Mouse (Mus musculus): ENCODE data around the gene Nmur2. TPM values are rescaled to one million over a fixed set of nuclear protein-coding genes. Genes with fewer than 3 reads are reported as not detected.

Nmur2 gene
- polyA plus RNA-seq, 1 experiment from 2014 or later, result not detected

GRCm38 (mm10) chr11:56026854-56027253, 14.0 kb downstream of the Nmur2 start:
- no peaks in the 10 kb centered on the region for H3K27me3 ChIP-seq (ENCODE audit: control insufficient read depth, insufficient read depth, low read length)
- no peaks in the 10 kb centered on the region for H3K4me1 ChIP-seq (ENCODE audit: control insufficient read depth in 2 of 2, insufficient read depth in 2 of 2, low read length in 2 of 2)
- WGBS, result 54% methylated on average over 10 of the region's 10 CpGs
- no peak overlapping the region for H3K27ac ChIP-seq (replicated peaks in 1 of 2; ENCODE audit: control insufficient read depth in 1 of 2, insufficient read depth in 1 of 2, low read depth in 2 of 2, low read length in 2 of 2)
- no peak overlapping the region for H3K4me3 ChIP-seq (ENCODE audit: control insufficient read depth in 1 of 2, insufficient read depth in 1 of 2, low read depth in 1 of 2, low read length in 2 of 2)
- no peaks in the 10 kb centered on the region for H3K36me3 ChIP-seq (ENCODE audit: control insufficient read depth, insufficient read depth, low read length)
- no peak overlapping the region for H3K4me2 ChIP-seq (ENCODE audit: low read length)
- ATAC-seq (ENCODE audit: insufficient number of reproducible peaks, insufficient read depth, low FRiP score, low read depth), result no peak
- no peak overlapping the region for H3K9ac ChIP-seq (ENCODE audit: low read length)
- H3K9me3 ChIP-seq (ENCODE audit: control insufficient read depth, low read length), result no peaks in the 10 kb centered on the region

DNA sequence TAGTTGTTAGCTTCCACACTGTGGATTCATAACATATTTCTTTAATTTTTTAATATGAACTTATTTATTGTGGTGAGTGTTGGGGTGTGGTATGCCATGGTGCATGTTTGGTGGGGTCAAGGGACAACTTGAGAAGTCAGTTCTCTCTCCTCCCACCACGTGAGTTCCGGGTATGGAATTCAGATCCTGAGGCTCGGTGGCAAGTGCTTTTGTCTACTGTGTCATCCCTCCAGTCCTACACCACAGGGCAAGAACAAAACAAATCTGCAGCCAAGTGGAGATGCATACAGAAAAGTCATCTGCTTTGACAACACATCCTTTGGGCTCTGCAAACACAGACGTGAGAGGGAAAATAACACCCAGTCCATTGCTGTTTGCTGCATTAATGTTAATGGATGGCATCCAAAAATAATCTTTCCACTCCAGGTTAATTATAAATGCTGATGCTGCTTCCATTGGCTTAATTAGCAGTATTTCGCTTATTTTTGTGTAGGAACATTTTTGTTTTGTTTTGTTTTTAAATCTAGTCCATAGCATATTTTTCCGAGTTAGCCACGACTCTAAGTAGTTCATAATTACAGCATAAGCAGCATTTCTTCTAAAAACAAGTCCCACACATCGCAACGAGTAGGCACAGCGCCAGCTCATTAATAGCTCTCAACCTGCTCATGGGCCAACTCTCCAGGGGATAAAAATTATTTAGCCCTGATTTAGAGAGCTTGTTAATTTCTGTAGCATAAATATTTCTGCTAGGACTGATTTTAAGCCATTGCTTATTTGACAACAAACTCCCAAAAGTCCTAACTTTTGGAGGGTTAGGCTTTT, 14.9 kb downstream of the Nmur2 start:
- ATAC-seq (ENCODE audit: insufficient number of reproducible peaks, insufficient read depth, low FRiP score, low read depth), result no peak
- Histone ChIP-seq H3K4me2 (ENCODE audit: low read length) (no peak overlapping the region), H3K4me1 (ENCODE audit: control insufficient read depth in 2 of 2, insufficient read depth in 2 of 2, low read length in 2 of 2) (no peaks in the 10 kb centered on the region), H3K27ac (replicated peaks in 1 of 2; ENCODE audit: control insufficient read depth in 1 of 2, insufficient read depth in 1 of 2, low read depth in 2 of 2, low read length in 2 of 2) (no peak overlapping the region), H3K9ac (ENCODE audit: low read length) (no peak overlapping the region), H3K9me3 (ENCODE audit: control insufficient read depth, low read length) (no peaks in the 10 kb centered on the region), H3K27me3 (ENCODE audit: control insufficient read depth, insufficient read depth, low read length) (no peaks in the 10 kb centered on the region), H3K36me3 (ENCODE audit: control insufficient read depth, insufficient read depth, low read length) (no peaks in the 10 kb centered on the region), H3K4me3 (ENCODE audit: control insufficient read depth in 1 of 2, insufficient read depth in 1 of 2, low read depth in 1 of 2, low read length in 2 of 2) (no peak overlapping the region)
- WGBS, result 77% methylated on average over 10 of the region's 10 CpGs

DNA sequence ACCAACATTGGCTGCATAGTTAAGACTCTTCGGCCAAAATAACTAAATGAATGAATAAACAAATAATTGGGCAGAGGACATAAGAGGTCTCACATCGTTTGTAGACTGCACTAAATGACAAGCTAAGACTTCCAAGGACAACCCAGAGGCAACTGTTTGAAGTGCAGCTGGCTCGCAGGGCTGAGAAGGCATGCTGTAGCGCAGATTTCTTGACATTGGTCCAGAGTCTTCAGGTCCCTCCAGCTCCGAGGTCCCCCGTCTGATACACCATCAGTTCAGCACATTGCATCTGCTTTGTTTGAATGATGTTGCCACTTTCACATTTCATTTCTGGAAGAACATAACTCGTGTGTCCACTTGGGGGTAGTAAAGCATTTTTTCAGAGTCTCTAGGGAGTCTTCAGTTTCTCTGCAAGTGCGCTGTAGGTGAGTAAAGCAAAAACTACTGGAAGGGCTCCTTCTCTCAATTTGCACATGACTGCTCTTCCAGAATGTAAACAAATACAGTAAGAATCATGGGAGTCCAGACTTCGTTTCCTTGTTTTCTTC, 27.2 kb downstream of the Nmur2 start:
- ATAC-seq (ENCODE audit: insufficient number of reproducible peaks, insufficient read depth, low FRiP score, low read depth), result no peak
- Histone ChIP-seq H3K9ac (ENCODE audit: low read length) (no peak overlapping the region), H3K27me3 (ENCODE audit: control insufficient read depth, insufficient read depth, low read length) (no peaks in the 10 kb centered on the region), H3K27ac (replicated peaks in 1 of 2; ENCODE audit: control insufficient read depth in 1 of 2, insufficient read depth in 1 of 2, low read depth in 2 of 2, low read length in 2 of 2) (no peak overlapping the region), H3K4me1 (ENCODE audit: control insufficient read depth in 2 of 2, insufficient read depth in 2 of 2, low read length in 2 of 2) (no peaks in the 10 kb centered on the region), H3K36me3 (ENCODE audit: control insufficient read depth, insufficient read depth, low read length) (no peaks in the 10 kb centered on the region), H3K4me2 (ENCODE audit: low read length) (no peak overlapping the region), H3K9me3 (ENCODE audit: control insufficient read depth, low read length) (no peaks in the 10 kb centered on the region), H3K4me3 (ENCODE audit: control insufficient read depth in 1 of 2, insufficient read depth in 1 of 2, low read depth in 1 of 2, low read length in 2 of 2) (no peak overlapping the region)
- 50% methylated on average over 9 of the region's 9 CpGs for WGBS

GRCm38 (mm10) chr11:56012396-56012795, 28.4 kb downstream of the Nmur2 start:
- no peaks in the 10 kb centered on the region for H3K27me3 ChIP-seq (ENCODE audit: control insufficient read depth, insufficient read depth, low read length)
- no peak overlapping the region for H3K27ac ChIP-seq (replicated peaks in 1 of 2; ENCODE audit: control insufficient read depth in 1 of 2, insufficient read depth in 1 of 2, low read depth in 2 of 2, low read length in 2 of 2)
- 68% methylated on average over 2 of the region's 2 CpGs for WGBS
- H3K9ac ChIP-seq (ENCODE audit: low read length), result no peak overlapping the region
- no peaks in the 10 kb centered on the region for H3K36me3 ChIP-seq (ENCODE audit: control insufficient read depth, insufficient read depth, low read length)
- no peak for ATAC-seq (ENCODE audit: insufficient number of reproducible peaks, insufficient read depth, low FRiP score, low read depth)
- H3K4me3 ChIP-seq (ENCODE audit: control insufficient read depth in 1 of 2, insufficient read depth in 1 of 2, low read depth in 1 of 2, low read length in 2 of 2), result no peak overlapping the region
- no peaks in the 10 kb centered on the region for H3K9me3 ChIP-seq (ENCODE audit: control insufficient read depth, low read length)
- H3K4me2 ChIP-seq (ENCODE audit: low read length), result no peak overlapping the region
- H3K4me1 ChIP-seq (ENCODE audit: control insufficient read depth in 2 of 2, insufficient read depth in 2 of 2, low read length in 2 of 2), result no peaks in the 10 kb centered on the region

DNA sequence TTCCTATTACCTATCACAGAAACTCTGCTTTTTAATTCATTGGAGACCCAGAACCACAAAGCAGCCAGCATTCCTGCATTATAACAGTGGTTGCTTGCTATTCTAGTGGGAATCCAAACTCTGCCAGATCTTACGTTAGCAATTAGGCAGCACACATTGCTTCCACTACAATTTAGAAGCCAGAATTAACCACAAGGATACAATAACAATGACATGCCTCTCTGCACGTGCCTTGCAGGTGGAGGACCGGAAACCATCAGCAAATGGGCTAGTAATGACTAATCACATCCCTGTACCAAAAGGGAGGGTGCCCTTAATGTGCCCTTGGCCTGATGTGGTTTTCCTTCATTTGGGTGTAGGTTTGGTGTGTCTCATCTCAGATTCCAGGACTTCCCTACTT, 32.5 kb downstream of the Nmur2 start:
- H3K4me3 ChIP-seq (ENCODE audit: control insufficient read depth in 1 of 2, insufficient read depth in 1 of 2, low read depth in 1 of 2, low read length in 2 of 2), result no peak overlapping the region
- H3K27ac ChIP-seq (replicated peaks in 1 of 2; ENCODE audit: control insufficient read depth in 1 of 2, insufficient read depth in 1 of 2, low read depth in 2 of 2, low read length in 2 of 2), result no peak overlapping the region
- no peak for ATAC-seq (ENCODE audit: insufficient number of reproducible peaks, insufficient read depth, low FRiP score, low read depth)
- H3K4me2 ChIP-seq (ENCODE audit: low read length), result no peak overlapping the region
- H3K9me3 ChIP-seq (ENCODE audit: control insufficient read depth, low read length), result no peaks in the 10 kb centered on the region
- H3K36me3 ChIP-seq (ENCODE audit: control insufficient read depth, insufficient read depth, low read length), result no peaks in the 10 kb centered on the region
- H3K27me3 ChIP-seq (ENCODE audit: control insufficient read depth, insufficient read depth, low read length), result no peaks in the 10 kb centered on the region
- no peak overlapping the region for H3K9ac ChIP-seq (ENCODE audit: low read length)
- H3K4me1 ChIP-seq (ENCODE audit: control insufficient read depth in 2 of 2, insufficient read depth in 2 of 2, low read length in 2 of 2), result no peaks in the 10 kb centered on the region
- WGBS, result 64% methylated on average over 3 of the region's 3 CpGs

DNA sequence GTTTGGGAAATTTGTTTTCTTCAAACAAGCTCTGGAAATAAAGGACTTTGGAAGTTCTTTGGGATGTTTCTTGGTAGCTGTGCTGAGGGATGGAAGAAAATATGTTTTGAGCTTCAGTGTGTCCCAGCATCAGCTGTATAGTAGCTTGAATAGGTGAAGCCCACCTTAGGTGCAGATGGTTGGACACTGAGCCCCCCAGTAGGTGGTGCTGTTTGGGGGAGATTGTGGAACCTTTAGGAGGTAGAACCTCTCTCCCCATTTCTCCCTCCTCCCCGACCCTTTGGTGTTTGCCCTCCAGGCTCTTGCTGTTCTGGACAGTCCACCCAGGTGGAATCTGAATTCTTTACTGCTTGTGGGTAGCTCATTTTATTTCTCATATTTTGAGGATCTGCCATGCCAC, 48.0 kb downstream of the Nmur2 start:
- H3K9ac ChIP-seq (ENCODE audit: low read length), result no peak overlapping the region
- ATAC-seq (ENCODE audit: insufficient number of reproducible peaks, insufficient read depth, low FRiP score, low read depth), result no peak
- no peak overlapping the region for H3K4me3 ChIP-seq (ENCODE audit: control insufficient read depth in 1 of 2, insufficient read depth in 1 of 2, low read depth in 1 of 2, low read length in 2 of 2)
- H3K9me3 ChIP-seq (ENCODE audit: control insufficient read depth, low read length), result no peaks in the 10 kb centered on the region
- H3K27ac ChIP-seq (replicated peaks in 1 of 2; ENCODE audit: control insufficient read depth in 1 of 2, insufficient read depth in 1 of 2, low read depth in 2 of 2, low read length in 2 of 2), result no peak overlapping the region
- no peaks in the 10 kb centered on the region for H3K27me3 ChIP-seq (ENCODE audit: control insufficient read depth, insufficient read depth, low read length)
- H3K4me1 ChIP-seq (ENCODE audit: control insufficient read depth in 2 of 2, insufficient read depth in 2 of 2, low read length in 2 of 2), result no peaks in the 10 kb centered on the region
- no peak overlapping the region for H3K4me2 ChIP-seq (ENCODE audit: low read length)
- WGBS, result 38% methylated on average over 1 of the region's 1 CpGs
- H3K36me3 ChIP-seq (ENCODE audit: control insufficient read depth, insufficient read depth, low read length), result no peaks in the 10 kb centered on the region

GRCm38 (mm10) chr11:55992148-55992547, 48.7 kb downstream of the Nmur2 start:
- ATAC-seq (ENCODE audit: insufficient number of reproducible peaks, insufficient read depth, low FRiP score, low read depth), result no peak
- Histone ChIP-seq H3K4me3 (ENCODE audit: control insufficient read depth in 1 of 2, insufficient read depth in 1 of 2, low read depth in 1 of 2, low read length in 2 of 2) (no peak overlapping the region), H3K27ac (replicated peaks in 1 of 2; ENCODE audit: control insufficient read depth in 1 of 2, insufficient read depth in 1 of 2, low read depth in 2 of 2, low read length in 2 of 2) (no peak overlapping the region), H3K4me1 (ENCODE audit: control insufficient read depth in 2 of 2, insufficient read depth in 2 of 2, low read length in 2 of 2) (no peaks in the 10 kb centered on the region), H3K9me3 (ENCODE audit: control insufficient read depth, low read length) (no peaks in the 10 kb centered on the region), H3K36me3 (ENCODE audit: control insufficient read depth, insufficient read depth, low read length) (no peaks in the 10 kb centered on the region), H3K9ac (ENCODE audit: low read length) (no peak overlapping the region), H3K4me2 (ENCODE audit: low read length) (no peak overlapping the region), H3K27me3 (ENCODE audit: control insufficient read depth, insufficient read depth, low read length) (no peaks in the 10 kb centered on the region)
- 73% methylated on average over 3 of the region's 3 CpGs for WGBS

Measured in heart, embryonic 14.5 days (tissue).